Mouse (Mus musculus) embryonic stem cell, embryonic (primary cell): ENCODE measurements around the gene Fam166a.

ENCODE experiments used
- CTCF ChIA-PET, 4 experiments: fragments of 300-600 bp in 2 of 4; fragments of 350-600 bp in 2 of 4; sonication (Branson Sonifier 250); formaldehyde crosslinking; loops; one replicate each; lab custom pipeline; 2022; ENCODE audit warnings: inconsistent platforms in 2 of 4; lab: Charles Lee
- POLR2A ChIA-PET, 4 experiments: fragments of 300-600 bp in 2 of 4; fragments of 350-600 bp in 2 of 4; sonication (Branson Sonifier 250); formaldehyde crosslinking; loops; one replicate each; lab custom pipeline; 2022; ENCODE audit warnings: antibody characterized with exemption in 4 of 4, inconsistent platforms in 1 of 4; lab: Charles Lee

Gene Fam166a

GRCm38 (mm10) chr2:25258887-25259286, 40.3 kb downstream of the Fam166a start:
- ChIA-PET CTCF (interaction anchor here in 1 of 4 experiments (1.0 kb wide), 1 partner anchor 60 kb away, joined by 3 read pairs; the partner anchor contains the start of gene Grin1), POLR2A (interaction anchor here in 3 of 4 experiments (0.7 to 75.9 kb wide), 5 partner anchors 13 to 197 kb away, joined by 3 to 2347 read pairs (median 4); partner anchors contain the start of genes Fam166a (in 2 of the 3), Nelfb (in 2 of the 3), Rnf224 (in 2 of the 3) and Slc34a3 (in 2 of the 3))

GRCm38 (mm10) chr2:25261870-25262269, 43.3 kb downstream of the Fam166a start:
- ChIA-PET POLR2A (interaction anchor here (0.6 to 75.9 kb wide), 47 partner anchors 8 to 884 kb away, joined by 3 to 2347 read pairs (median 4); partner anchors contain the start of genes Anapc2 (in 4 of the 4), Ssna1 (in 4 of the 4), Nrarp (in 3 of the 4) and Fam166a (in 2 of the 4)), CTCF (interaction anchor here in 3 of 4 experiments (0.6 to 1.9 kb wide), 21 partner anchors 10 to 812 kb away, joined by 3 to 10 read pairs (median 4); partner anchors contain the start of genes Abca2 (in 1 of the 3), Anapc2 (in 1 of the 3), Arrdc1 (in 1 of the 3) and Lrrc26 (in 1 of the 3))

DNA sequence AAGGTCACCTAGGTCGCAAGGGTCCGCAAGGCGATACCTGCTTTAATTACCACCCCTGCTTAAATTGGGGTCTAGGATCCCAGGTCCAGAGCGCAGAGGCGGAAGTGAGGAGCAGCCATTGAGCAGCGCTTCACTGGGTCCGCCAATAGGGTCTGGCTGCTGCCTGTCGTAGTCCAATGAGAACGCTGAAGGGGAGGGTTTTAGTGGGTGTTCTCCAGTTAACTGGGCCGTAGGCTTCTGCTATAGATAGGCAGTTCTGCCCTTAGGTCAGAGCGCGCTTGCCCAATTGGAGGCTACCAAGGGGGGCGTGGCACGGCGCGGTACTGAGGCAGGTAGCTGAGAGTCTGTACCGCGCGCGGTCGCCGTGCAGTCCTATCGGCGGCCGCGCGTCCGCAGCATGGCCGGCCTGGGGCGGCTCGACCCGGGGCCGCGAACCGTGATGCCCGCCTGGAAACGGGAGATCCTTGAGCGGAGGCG, 43.8 kb downstream of the Fam166a start, which contains the start of gene Tprn:
TSS of gene Tprn (plus strand) at position 328 of the 477 bp plus-strand sequence.
- CTCF ChIA-PET: interaction anchor here in 3 of 4 experiments (0.6 to 1.9 kb wide), 24 partner anchors 9 to 812 kb away, joined by 3 to 10 read pairs (median 4); partner anchors contain the start of genes Abca2 (in 1 of the 3), Anapc2 (in 1 of the 3), Arrdc1 (in 1 of the 3) and Lrrc26 (in 1 of the 3)
- POLR2A ChIA-PET: interaction anchor here (0.6 to 75.9 kb wide), 57 partner anchors 8 to 884 kb away, joined by 3 to 2347 read pairs (median 4); partner anchors contain the start of genes Anapc2 (in 4 of the 4), Ssna1 (in 4 of the 4), Nrarp (in 3 of the 4) and Cysrt1 (in 2 of the 4)

- ChIA-PET POLR2A (interaction anchor here (0.7 to 75.9 kb wide), 52 partner anchors 9 to 885 kb away, joined by 3 to 2347 read pairs (median 4); partner anchors contain the start of genes Anapc2 (in 4 of the 4), Ssna1 (in 4 of the 4), Nrarp (in 3 of the 4) and Cysrt1 (in 2 of the 4)), CTCF (interaction anchor here in 3 of 4 experiments (0.7 to 1.9 kb wide), 18 partner anchors 9 to 328 kb away, joined by 3 to 10 read pairs (median 4); partner anchors contain the start of genes Abca2 (in 1 of the 3), Anapc2 (in 1 of the 3), Arrdc1 (in 1 of the 3) and Lrrc26 (in 1 of the 3))
These were observed 44.5 kb downstream of the Fam166a start for GRCm38 (mm10) chr2:25262795-25263622.

GRCm38 (mm10) chr2:25263623-25264285, 45.2 kb downstream of the Fam166a start:
- CTCF ChIA-PET: interaction anchor here in 2 of 4 experiments (1.1 to 1.9 kb wide), 3 partner anchors 8 to 83 kb away, joined by 3 to 10 read pairs (median 9); partner anchors contain the start of genes Anapc2 (in 1 of the 2), Nrarp (in 1 of the 2) and Ssna1 (in 1 of the 2)
- POLR2A ChIA-PET: interaction anchor here in 3 of 4 experiments (1.2 to 75.9 kb wide), 13 partner anchors 8 to 294 kb away, joined by 3 to 2347 read pairs (median 7); partner anchors contain the start of genes Anapc2 (in 2 of the 3), Fam166a (in 2 of the 3), Nelfb (in 2 of the 3) and Rnf224 (in 2 of the 3)

DNA sequence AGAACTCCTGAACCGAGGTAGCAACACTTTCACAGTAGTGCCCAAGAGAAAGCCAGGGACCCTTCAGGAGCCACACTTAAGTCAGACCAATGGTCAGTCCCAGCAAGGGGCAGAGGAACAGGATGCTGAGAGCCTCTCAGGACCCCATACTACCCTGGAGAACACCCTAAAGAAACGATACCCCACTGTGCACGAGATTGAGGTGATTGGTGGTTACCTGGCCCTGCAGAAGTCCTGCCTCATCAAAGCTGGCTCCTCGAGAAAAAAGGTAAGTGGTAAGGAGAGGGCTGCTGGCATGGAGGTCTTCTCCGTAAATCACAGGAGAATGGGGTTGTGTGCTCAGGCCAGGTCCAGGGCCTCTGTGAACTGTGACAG, 45.7 kb downstream of the Fam166a start:
- CTCF ChIA-PET: no interaction called here

GRCm38 (mm10) chr2:25264851-25265250, 46.3 kb downstream of the Fam166a start:
- CTCF ChIA-PET: interaction anchor here in 2 of 4 experiments (0.6 to 1.0 kb wide), 4 partner anchors 14 to 68 kb away, joined by 3 to 12 read pairs (median 4); no protein-coding TSS in a partner anchor

More for the DNA sequence above, 45.7 kb downstream of the Fam166a start:
- POLR2A ChIA-PET: interaction anchor here in 3 of 4 experiments (0.9 to 75.9 kb wide), 6 partner anchors 8 to 68 kb away, joined by 3 to 2347 read pairs (median 12); partner anchors contain the start of genes Fam166a (in 2 of the 3), Nelfb (in 2 of the 3), Rnf224 (in 2 of the 3) and Slc34a3 (in 2 of the 3)

DNA sequence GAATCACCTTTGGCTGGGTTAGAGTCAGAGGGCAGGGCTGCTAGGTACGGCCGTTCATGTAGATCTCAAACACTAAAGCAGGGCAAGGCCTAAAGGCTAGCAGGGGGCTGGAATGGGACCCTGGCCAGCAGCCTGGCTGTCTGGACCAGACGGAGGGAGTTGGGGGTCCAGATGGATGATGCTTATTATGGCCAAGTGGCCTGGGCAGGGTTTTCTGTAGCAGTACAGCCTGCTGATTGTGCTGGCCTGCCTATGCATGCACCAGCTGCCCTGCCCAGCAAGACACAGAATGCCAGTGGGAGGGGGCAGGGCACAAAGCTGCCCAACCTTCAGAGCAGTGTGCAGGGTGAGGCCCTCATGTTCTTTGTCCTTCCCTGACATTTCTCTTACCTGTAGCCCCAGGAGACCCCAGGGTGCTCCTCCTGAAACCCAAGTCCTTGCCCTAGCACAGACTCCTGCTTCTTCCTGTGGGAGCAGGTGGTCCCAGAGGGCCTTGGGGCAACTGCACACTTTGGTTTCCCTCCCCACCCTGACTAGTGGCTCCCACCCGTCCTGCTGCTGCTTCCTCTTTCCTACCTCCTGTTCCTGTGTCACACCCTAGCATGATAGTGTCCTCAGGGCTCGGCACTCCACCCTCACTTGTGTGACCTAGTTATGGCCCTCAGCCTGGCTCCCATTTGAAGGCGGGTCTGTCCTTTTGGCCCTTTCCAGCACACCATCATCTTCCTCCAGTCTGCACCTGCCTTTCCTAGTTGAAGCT, 47.5 kb downstream of the Fam166a start:
- CTCF ChIA-PET: interaction anchor here (0.6 to 5.0 kb wide), 8 partner anchors 13 to 315 kb away, joined by 3 to 16 read pairs (median 4); partner anchors contain the start of gene Ajm1 (in 1 of the 4)
- POLR2A ChIA-PET: interaction anchor here (0.5 to 75.9 kb wide), 29 partner anchors 10 to 1403 kb away, joined by 3 to 2347 read pairs (median 4); partner anchors contain the start of genes Cysrt1 (in 2 of the 4), Fam166a (in 2 of the 4), Nelfb (in 2 of the 4) and Rnf208 (in 2 of the 4)

More at GRCm38 (mm10) chr2:25264851-25265250, 46.3 kb downstream of the Fam166a start:
- POLR2A ChIA-PET: interaction anchor here in 3 of 4 experiments (0.7 to 75.9 kb wide), 11 partner anchors 9 to 98 kb away, joined by 3 to 2347 read pairs (median 3); partner anchors contain the start of genes Cysrt1 (in 2 of the 3), Fam166a (in 2 of the 3), Nelfb (in 2 of the 3) and Rnf208 (in 2 of the 3)

- POLR2A ChIA-PET: interaction anchor here (0.5 to 75.9 kb wide), 30 partner anchors 11 to 1404 kb away, joined by 3 to 2347 read pairs (median 4); partner anchors contain the start of genes Tor4a (in 3 of the 4), Tubb4b (in 3 of the 4), Fam166a (in 2 of the 4) and Nelfb (in 2 of the 4)
- CTCF ChIA-PET: interaction anchor here in 2 of 4 experiments (1.4 to 5.0 kb wide), 3 partner anchors 13 to 314 kb away, joined by 3 to 16 read pairs (median 4); partner anchors contain the start of gene Ajm1 (in 1 of the 2)
These were observed 48.2 kb downstream of the Fam166a start for GRCm38 (mm10) chr2:25266720-25267119.

GRCm38 (mm10) chr2:25267241-25267640, 48.7 kb downstream of the Fam166a start:
- CTCF ChIA-PET: interaction anchor here in 3 of 4 experiments (0.5 to 5.0 kb wide), 5 partner anchors 12 to 314 kb away, joined by 3 to 16 read pairs (median 3); partner anchors contain the start of gene Ajm1 (in 1 of the 3)
- POLR2A ChIA-PET: interaction anchor here in 3 of 4 experiments (0.6 to 75.9 kb wide), 27 partner anchors 11 to 318 kb away, joined by 3 to 2347 read pairs (median 4); partner anchors contain the start of genes Tor4a (in 3 of the 3), Tubb4b (in 3 of the 3), Fam166a (in 2 of the 3) and Nelfb (in 2 of the 3)

DNA sequence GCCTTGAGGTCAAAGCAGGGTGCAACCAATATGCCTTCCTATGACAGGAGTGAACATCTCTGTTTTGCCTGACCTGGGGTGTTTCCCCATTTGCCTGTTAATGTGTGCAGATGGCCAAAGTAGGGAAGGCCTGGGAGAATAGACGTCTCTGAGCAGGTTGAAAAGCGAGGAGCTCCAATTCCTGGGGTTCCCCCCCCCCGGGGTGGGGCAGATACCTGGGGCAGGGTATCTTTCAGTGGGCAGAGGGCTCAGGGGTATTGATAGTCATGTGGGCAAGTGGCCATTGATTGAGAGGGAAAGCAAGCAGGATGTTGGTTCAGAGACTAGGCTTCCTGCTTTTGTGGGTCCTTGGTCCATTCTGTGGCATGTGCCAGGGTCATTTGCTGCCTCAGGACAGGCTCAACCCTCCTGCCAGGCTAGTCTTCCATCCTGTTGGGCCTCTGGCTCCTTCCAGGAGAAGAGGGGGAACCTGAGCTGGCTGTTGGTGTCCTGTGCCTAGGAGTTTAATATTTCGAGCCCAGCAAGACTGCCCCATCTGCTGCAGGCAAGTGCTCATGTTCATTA, 49.3 kb downstream of the Fam166a start:
- ChIA-PET CTCF (interaction anchor here in 3 of 4 experiments (0.5 to 5.0 kb wide), 6 partner anchors 11 to 134 kb away, joined by 3 to 16 read pairs (median 3); no protein-coding TSS in a partner anchor), POLR2A (interaction anchor here in 3 of 4 experiments (0.6 to 75.9 kb wide), 24 partner anchors 11 to 292 kb away, joined by 3 to 2347 read pairs (median 4); partner anchors contain the start of genes Tubb4b (in 3 of the 3), Fam166a (in 2 of the 3), Nelfb (in 2 of the 3) and Rnf224 (in 2 of the 3))
